Mouse (Mus musculus) embryonic fibroblast, embryonic 13.5 days (primary cell): ENCODE results near the gene Slc39a11.

Source experiments
- CTCF ChIP-seq: IDR thresholded peaks from 2 replicates; pipeline ENCODE4 v1.5.1; 2011; ENCODE audit warnings: mild to moderate bottlenecking, control low read depth, low read length, moderate library complexity, borderline replicate concordance; ENCODE audit not compliant: insufficient read depth
- POLR2A ChIP-seq: IDR thresholded peaks from 2 replicates; pipeline ENCODE4 v1.6.1; 2011; ENCODE audit warnings: low read depth, mild to moderate bottlenecking, control low read depth, low read length, moderate library complexity

DNA sequence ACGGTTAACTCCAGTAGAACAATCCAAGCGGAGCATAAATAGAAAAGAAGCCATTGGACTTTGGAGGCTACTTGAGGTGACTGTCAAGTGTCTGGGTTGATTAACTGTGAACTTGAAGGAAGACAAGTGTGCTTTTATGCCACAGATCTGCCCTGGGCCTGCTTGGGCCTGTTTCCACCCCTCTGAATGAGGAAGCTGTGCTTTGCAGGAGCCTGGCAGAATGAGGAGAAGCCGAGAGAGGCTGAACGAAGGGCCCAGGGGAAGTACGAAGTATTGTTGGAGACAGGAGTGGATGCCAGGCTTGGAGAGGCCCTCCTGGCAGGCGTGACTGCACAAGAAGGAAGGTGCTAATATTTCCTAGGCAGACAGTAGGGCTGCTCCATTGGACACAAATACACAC is 378.0 kb downstream of the Slc39a11 start:
- TF ChIP-seq POLR2A = no peak
- TF ChIP-seq CTCF = no peak
